Mouse (Mus musculus) R1 (cell line): ENCODE results near the gene Spo11.
A peak's percentile ranks its signal among the peaks of the same experiment; 100 is the strongest.

Experiments
- DNase-seq: peaks from one replicate; pipeline ENCODE4 v3.0.0-alpha.2; 2018; ENCODE audit warnings: low read depth, low spot score

Gene Spo11

GRCm38 (mm10) chr2:173003737-173004136 is 26.2 kb downstream of the Spo11 start:
- DNase-seq: no peak

GRCm38 (mm10) chr2:173010220-173010717 is 32.8 kb downstream of the Spo11 start:
- peak; percentile 84 for DNase-seq

DNA sequence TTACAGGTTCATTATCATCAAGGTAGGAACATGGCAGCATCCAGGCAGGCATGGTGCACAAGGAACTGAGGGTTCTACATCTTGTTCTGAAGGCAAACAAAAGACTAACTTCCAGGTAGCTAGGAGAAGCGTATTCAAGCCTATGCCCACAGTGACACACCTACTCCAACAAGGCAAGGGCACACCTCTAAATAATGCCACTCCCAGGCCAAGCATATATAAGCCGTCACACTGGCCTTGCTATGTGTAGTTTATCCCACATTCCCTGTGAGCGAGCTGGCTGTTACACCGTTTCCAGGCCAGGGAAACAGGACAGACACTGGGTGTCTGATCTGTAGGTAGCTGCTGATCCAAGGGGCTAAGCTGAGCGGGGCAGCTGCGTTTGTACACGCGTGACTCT is 33.9 kb downstream of the Spo11 start:
- no peak for DNase-seq

GRCm38 (mm10) chr2:173014741-173015287 is 37.3 kb downstream of the Spo11 start:
- no peak for DNase-seq

DNA sequence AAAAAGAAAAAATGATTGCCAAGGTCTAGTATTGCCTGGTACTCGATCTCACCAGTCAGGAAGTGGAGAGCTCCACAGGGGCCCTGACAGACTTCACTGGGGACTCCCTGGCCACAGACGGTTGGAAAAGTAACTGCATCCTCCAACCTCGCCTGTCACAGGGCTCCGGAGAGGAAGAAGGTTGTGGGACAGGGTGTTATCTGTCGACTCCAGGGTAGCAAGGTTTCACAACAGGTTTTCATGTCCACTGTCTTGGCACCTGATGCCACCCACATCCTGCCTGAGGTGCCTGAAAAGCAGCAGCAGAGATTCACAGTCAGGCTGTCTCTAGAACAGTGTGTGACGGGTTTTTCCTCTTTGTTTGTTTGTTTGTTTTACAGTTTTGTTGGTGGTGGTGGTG is 40.4 kb downstream of the Spo11 start:
- DNase-seq: no peak

DNA sequence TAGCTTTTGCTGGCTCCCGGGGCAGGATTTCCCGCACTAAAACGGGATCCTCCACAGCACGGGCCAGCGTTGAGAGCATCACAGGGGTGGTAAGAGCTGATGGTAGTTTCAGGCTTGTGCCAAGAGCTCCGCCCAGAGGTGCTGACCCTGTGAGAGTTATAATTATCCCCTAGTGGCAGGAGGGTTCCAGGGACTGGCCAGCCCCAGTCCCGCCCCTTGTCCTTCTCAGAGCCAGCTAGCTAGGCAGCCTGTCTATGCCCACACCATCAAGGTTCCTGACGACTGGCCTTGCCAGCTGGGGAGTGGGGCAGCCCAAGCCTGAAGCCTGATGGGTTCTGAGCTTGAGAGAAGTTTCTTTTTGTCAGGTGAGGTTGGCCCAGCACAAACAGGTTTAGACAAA is 41.1 kb downstream of the Spo11 start:
- DNase-seq: no peak

- no peak for DNase-seq
These were observed 41.8 kb downstream of the Spo11 start for GRCm38 (mm10) chr2:173019322-173019721.

DNA sequence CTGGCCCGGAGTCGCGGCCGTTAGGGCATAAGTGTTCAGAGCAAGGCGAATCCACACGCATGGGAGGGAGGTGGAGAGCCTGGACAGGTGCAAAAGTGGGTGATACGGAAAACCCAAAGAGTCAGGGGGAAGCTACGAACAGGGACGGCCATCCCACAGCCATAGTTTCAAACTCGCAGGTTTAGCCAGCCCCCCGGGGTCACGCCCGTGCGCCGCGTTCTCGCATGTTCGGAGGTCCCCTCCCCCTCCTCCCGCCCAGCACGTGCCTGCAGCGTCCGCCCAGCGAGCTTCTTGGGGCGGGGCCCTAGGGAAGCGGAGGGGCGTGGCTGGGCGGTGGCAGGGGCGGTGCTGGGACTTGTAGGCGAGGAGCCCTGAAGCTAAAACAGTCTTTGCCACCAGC is 42.3 kb downstream of the Spo11 start:
- DNase-seq: peak; percentile 91

DNA sequence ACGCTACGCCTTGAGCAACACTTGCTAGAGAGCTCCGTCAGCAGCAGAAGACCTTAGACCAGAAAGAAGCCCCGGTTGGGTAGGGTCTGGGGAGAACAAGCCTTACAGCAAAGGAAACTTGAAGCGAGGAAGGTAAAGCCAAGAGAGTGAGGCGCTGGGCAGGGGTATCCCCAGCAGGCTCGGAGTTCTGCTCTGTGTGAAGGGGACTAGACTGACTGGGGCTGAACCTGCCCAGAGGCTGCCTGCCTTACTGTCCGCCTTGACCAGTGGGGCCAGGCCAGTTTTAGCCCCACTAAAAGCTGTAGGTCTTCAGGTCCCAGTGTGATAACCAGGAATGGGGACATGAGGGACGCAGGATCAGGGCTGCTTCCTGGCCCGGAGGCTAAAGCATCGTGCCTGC is 42.9 kb downstream of the Spo11 start, which contains the start of gene Rbm38:
Rbm38 (plus strand) TSS at position 69 of the 400 bp plus-strand sequence.
- no peak for DNase-seq

DNA sequence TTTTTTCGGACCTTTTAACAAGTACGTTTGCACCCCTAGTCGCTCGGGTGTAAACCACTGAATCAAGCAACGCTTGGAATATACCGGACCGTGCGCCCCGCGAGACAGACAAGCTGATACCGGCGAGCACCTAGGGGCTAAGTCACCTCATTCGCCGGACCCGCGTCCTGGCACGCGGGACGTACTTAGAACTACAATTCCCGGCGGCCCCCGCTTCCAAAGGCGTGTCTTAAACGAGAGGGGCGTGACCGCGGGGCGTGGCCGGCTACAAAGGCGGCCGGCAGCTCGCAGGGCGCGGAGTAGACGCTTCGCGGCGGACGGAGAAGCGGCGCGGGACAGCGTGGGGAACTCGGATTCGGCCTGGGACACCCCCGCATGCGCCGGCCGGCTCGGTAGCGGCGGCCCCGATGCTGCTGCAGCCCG is 44.1 kb downstream of the Spo11 start:
- DNase-seq: peak; percentile 93

- peak; percentile 55 for DNase-seq
These were observed 44.7 kb downstream of the Spo11 start for GRCm38 (mm10) chr2:173022056-173022681.

GRCm38 (mm10) chr2:173022813-173023212 is 45.3 kb downstream of the Spo11 start:
- no peak for DNase-seq

- no peak for DNase-seq
These were observed 45.9 kb downstream of the Spo11 start for GRCm38 (mm10) chr2:173023371-173023851.

GRCm38 (mm10) chr2:173023966-173024365 is 46.5 kb downstream of the Spo11 start:
- no peak for DNase-seq

GRCm38 (mm10) chr2:173024392-173024791 is 46.9 kb downstream of the Spo11 start:
- DNase-seq: no peak

- no peak for DNase-seq
These were observed 47.4 kb downstream of the Spo11 start for GRCm38 (mm10) chr2:173024938-173025337.

DNA sequence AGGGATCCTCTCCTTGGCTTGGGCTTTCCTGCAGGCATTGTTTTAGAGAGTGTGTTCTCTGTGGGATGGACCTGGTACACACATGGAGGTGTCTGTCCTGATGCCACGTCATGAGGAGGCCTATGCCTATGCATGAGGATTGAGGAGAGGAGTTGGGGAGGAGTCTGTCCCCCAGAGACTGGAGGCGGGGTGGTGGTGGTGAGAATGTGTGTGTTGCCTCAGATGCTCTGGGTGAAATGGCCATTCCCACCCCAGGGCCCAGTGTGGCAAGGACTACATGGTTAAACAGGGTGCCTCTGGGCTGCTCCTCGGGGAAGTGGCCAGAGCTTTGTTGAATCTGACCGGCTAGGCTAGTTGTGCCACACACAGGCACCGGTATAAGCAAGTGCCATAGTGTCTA is 48.8 kb downstream of the Spo11 start:
- DNase-seq: no peak

DNA sequence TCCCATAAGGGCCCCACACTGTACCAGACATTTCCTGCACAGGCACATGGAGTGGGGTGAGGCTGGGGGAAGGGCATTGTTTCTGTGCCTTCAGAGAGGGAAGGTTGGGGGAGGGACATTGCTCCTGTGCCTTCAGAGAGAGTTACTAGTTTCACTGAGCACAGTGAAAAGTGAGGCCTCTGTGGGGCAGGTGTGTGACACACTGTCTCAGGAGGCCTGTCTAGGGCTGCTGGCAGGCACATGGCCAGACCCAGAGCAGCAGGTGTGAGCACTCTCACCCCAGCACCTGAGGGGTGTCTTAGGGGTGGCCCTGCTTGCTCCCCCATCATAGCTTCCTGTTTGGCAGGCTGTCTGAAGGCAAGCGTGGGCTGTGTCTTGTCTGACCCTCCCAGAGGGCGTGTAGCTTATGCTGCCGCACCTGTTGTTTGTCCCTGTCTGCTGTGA is 49.2 kb downstream of the Spo11 start:
- no peak for DNase-seq

- no peak for DNase-seq
These were observed 49.8 kb downstream of the Spo11 start for GRCm38 (mm10) chr2:173027169-173027823.

DNA sequence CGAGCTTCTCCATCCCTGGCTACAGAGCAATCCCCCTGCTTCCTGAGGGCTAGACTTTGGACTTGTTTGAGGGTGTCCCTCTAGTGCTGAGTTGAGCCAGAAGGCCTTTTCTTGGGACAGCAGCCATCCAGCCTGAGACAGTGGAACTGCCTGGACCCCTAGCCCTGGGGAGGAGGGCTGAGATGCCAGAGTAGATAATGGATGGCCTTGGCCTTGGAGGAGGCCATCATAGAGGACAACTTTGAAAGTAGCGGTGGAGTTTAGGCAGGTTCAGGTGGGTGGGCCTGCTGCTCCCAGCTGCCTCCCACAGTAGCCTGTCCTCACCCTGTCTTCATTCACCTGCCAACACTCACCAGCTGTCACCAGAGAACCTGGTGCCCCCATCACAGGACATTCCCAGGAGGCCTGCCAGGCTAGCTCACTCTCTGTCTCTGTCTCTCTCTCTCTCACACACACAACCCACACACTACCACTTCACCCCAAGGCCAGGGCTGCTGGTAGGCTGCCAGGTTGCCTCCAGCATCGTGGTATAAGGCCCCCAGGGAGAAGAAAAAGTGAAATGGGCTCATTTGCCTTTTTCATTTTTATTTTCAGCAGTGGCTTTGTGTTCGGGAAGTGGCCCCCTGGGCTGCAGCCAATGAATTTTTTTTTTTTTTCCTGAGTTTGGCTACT is 50.5 kb downstream of the Spo11 start:
- DNase-seq: no peak

DNA sequence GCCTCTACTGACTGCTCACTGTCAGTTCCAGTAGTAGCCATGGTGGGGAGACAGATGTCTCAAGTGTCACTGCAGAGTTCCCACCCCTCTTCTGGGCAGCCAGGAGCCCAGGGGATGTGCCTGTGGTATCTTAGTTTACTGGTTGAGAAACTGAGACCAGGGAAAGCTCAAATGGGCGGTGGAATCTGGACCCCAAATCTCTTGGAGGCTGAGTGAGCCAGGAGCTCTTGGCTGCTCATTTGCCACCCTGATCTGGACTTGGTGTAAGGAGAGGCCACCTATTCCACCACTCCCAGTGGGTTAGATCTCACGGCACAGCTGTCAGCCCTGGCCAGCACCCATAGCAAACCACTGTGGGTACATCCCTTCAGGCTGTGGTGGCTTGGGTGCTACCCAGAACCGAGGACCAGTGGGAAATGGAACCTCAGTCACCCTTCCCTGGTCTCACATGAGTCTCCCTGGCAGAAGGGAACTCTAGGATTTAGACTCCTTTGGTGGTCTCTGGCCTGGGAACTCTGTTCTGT is 51.1 kb downstream of the Spo11 start:
- DNase-seq: no peak
